Mouse (Mus musculus) liver, adult (tissue): Measurements from ENCODE around the gene Unc5cl.

Source experiments
- GATA4 ChIP-seq: IDR thresholded peaks from 2 replicates; pipeline ENCODE4 v1.6.1; 2014; ENCODE audit warnings: mild to moderate bottlenecking, low read length; ENCODE audit not compliant: insufficient replicate concordance

Gene Unc5cl

GRCm38 (mm10) chr17:48582486-48582990 lies 127.8 kb downstream of the Unc5cl start:
- TF ChIP-seq GATA4 = no peak

- TF ChIP-seq GATA4 = no peak
Measured at GRCm38 (mm10) chr17:48583401-48583800, 128.7 kb downstream of the Unc5cl start.

GRCm38 (mm10) chr17:48585902-48586359 lies 131.2 kb downstream of the Unc5cl start:
- TF ChIP-seq GATA4 = no peak

DNA sequence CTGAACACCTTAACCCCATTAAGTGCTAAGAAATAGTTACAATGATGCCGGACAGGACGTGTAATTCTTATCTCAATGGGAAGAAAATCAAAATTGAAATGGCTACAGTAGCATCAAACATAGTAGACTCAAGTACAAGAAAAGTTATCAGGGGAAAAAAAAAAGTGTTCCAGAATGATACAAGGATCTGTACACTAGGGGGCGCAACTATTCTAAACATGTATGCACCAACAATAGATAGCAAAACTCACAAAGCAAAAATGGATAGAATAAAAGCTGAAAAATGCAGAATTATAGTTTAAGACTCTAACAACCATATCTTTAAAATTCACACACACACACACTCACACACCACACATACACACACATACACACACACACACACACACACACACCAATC lies 134.0 kb downstream of the Unc5cl start:
- no peak for TF ChIP-seq GATA4
